ENCODE assay signal across 20 mouse cellular contexts in the genomic region with DNA sequence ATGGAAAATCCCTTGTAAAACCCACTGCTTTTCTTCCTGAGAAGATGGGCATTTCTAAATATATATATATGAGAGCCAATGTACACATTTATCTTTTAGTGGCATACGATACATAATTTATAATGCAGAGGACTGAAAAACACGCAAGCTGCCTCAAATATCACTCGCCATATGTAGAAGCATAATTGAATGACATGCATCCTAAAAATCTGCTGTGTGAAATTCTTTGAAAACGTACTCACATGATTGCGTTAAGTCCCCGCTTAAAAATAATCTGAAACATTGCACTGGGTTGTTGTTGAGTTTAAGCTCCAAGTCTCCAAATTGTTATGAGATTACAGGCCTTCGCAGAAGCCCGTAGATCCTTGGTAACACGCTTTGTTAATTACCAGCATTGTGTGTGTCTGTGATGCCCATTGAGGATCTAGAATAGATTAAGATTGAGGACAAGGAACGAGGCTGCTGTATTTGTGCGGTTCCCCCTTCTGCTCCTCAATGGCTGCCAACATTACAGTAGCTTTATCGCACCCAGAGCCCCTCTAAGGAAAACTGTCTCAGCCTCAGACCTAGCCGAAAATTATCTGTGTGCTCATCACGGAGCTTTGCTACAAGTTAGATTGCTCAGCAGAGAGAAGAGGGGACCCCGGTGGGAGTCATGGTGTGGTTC.
"Had no signal": no experiment of that assay in that cellular context is flagged by ENCODE, and none has a peak within 500 bp of the region (broad histone marks: within the 10 kb centered on the region; RNA-seq: fewer than 3 reads in every experiment).

No protein-coding gene starts in this region.

- H3K4me1 ChIP-seq: kidney, embryonic 15.5 days; limb, embryonic 12.5 days; midbrain, embryonic 12.5 days; midbrain, embryonic 15.5 days; neural tube, embryonic 13.5 days had no signal

- H3K9me3 ChIP-seq: kidney, embryonic 15.5 days; limb, embryonic 15.5 days; midbrain, embryonic 15.5 days had no signal

- H3K9ac ChIP-seq: kidney, embryonic 15.5 days; limb, embryonic 12.5 days; limb, embryonic 15.5 days; liver, embryonic 14.5 days; liver, postnatal 0 days; lung, embryonic 14.5 days; midbrain, embryonic 12.5 days; midbrain, embryonic 15.5 days; neural tube, embryonic 13.5 days had no signal

- H3K4me2 ChIP-seq: kidney, embryonic 15.5 days; limb, embryonic 12.5 days; limb, embryonic 15.5 days; liver, embryonic 11.5 days; lung, embryonic 14.5 days; midbrain, embryonic 12.5 days; midbrain, embryonic 15.5 days; neural tube, embryonic 13.5 days had no signal

- H3K4me3 ChIP-seq: kidney, embryonic 15.5 days; limb, embryonic 12.5 days; limb, embryonic 15.5 days; midbrain, embryonic 12.5 days; midbrain, embryonic 15.5 days; neural tube, embryonic 13.5 days had no signal

- ATAC-seq: liver, postnatal 0 days; lung, postnatal 0 days; midbrain, embryonic 15.5 days had no signal

- DNase-seq: kidney, postnatal 10 days; kidney, postnatal 36 days; layer of hippocampus, postnatal 36 days; left cerebral cortex, postnatal 4 days; liver, postnatal 0 days; lung, embryonic 14.5 days; thymus, adult 2 months; thymus, postnatal 14 days; thymus, postnatal 4 days had no signal

- H3K27ac ChIP-seq: kidney, embryonic 15.5 days; limb, embryonic 12.5 days; limb, embryonic 15.5 days; liver, embryonic 14.5 days; macrophage; midbrain, embryonic 12.5 days; midbrain, embryonic 15.5 days; neural tube, embryonic 13.5 days; stomach, postnatal 0 days had no signal

- H3K27me3 ChIP-seq: kidney, embryonic 15.5 days; limb, embryonic 12.5 days; limb, embryonic 15.5 days; midbrain, embryonic 12.5 days; midbrain, embryonic 15.5 days; neural tube, embryonic 13.5 days had no signal

- H3K36me3 ChIP-seq: kidney, embryonic 15.5 days; limb, embryonic 12.5 days; limb, embryonic 15.5 days; midbrain, embryonic 12.5 days; midbrain, embryonic 15.5 days; neural tube, embryonic 13.5 days had no signal
